Mouse (Mus musculus) C3H10T1/2 (cell line): ENCODE measurements around the gene Dynll2. TPM values are rescaled to one million over a fixed set of nuclear protein-coding genes. Genes with fewer than 3 reads are reported as not detected.

Source experiments
- polyA plus RNA-seq, 2 experiments: library from polyadenylated mRNA; unstranded; fragments of >200 nt; fragmentation: generic; extraction: Trizol; gene quantifications; one replicate each; pipeline ENCODE4 v1.2.1; 2012; ENCODE audit warnings: missing spikeins in 2 of 2

Dynll2 gene
- 100 to 1,000 TPM in 1 of 2 experiments, 10 to 100 TPM in 1; 65.7 to 140 TPM for polyA plus RNA-seq

GRCm38 (mm10) chr11:87986831-87987793 is at the start of gene Dynll2:
TSS of gene Dynll2 (minus strand) at chr11:87987533.

Other genes starting within 250 kb of the Dynll2 start
- gene Supt4a, start 250.0 kb downstream of the Dynll2 start, polyA plus RNA-seq = 100 to 1,000 TPM; 223 to 408 TPM
- gene Tspoap1, start 227.0 kb downstream of the Dynll2 start, polyA plus RNA-seq = under 1 TPM in 1 of 2 experiments, not detected in 1; 0.01 TPM
- not detected for gene Mpo, start 194.0 kb downstream of the Dynll2 start, polyA plus RNA-seq
- not detected for gene Lpo, start 159.2 kb downstream of the Dynll2 start, polyA plus RNA-seq
- 1 to 10 TPM; 1.7 to 7.9 TPM for gene Mks1, start 134.3 kb downstream of the Dynll2 start, polyA plus RNA-seq
- gene Epx, start 112.0 kb downstream of the Dynll2 start, polyA plus RNA-seq = not detected
- gene Olfr462, start 95.3 kb downstream of the Dynll2 start, polyA plus RNA-seq = not detected
- gene Olfr463, start 90.1 kb downstream of the Dynll2 start, polyA plus RNA-seq = not detected
- gene Olfr464, start 66.6 kb downstream of the Dynll2 start, polyA plus RNA-seq = not detected
- gene Srsf1, start 59.8 kb upstream of the Dynll2 start, polyA plus RNA-seq = 10 to 100 TPM; 13.4 to 72.9 TPM
- gene Vezf1, start 80.7 kb upstream of the Dynll2 start, polyA plus RNA-seq = 10 to 100 TPM in 1 of 2 experiments, 1 to 10 TPM in 1; 3.1 to 21.1 TPM
- gene Cuedc1, start 110.5 kb upstream of the Dynll2 start, polyA plus RNA-seq = 10 to 100 TPM; 29.7 to 61.1 TPM
- 100 to 1,000 TPM; 171 to 215 TPM for gene Mrps23, start 216.9 kb upstream of the Dynll2 start, polyA plus RNA-seq